Mouse (Mus musculus) heart, adult 2 months (tissue): ENCODE measurements at regions not wholly inside any gene's neighbourhood (a gene's known extent, or its start where the extent isn't known, plus 50 kb on each side); places are given as distances from the start of the nearest gene placed in this dataset.

Experiments
- CTCF ChIP-seq: fragments of 200-600 bp; IDR thresholded peaks from 2 replicates; pipeline ENCODE4 v1.8.1; 2022; ENCODE audit warnings: antibody characterized with exemption, mild to moderate bottlenecking, moderate library complexity
- EP300 ChIP-seq: fragments of 200-500 bp; IDR thresholded peaks from 2 replicates; pipeline ENCODE4 v1.6.1; 2011; ENCODE audit warnings: low read depth, low read length, control low read depth; ENCODE audit not compliant: insufficient read depth
- POLR2A ChIP-seq: fragments of 200-500 bp; IDR thresholded peaks from 2 replicates; pipeline ENCODE4 v1.6.1; 2011; ENCODE audit warnings: mild to moderate bottlenecking, low read depth, low read length, control low read depth; ENCODE audit not compliant: insufficient read depth

DNA sequence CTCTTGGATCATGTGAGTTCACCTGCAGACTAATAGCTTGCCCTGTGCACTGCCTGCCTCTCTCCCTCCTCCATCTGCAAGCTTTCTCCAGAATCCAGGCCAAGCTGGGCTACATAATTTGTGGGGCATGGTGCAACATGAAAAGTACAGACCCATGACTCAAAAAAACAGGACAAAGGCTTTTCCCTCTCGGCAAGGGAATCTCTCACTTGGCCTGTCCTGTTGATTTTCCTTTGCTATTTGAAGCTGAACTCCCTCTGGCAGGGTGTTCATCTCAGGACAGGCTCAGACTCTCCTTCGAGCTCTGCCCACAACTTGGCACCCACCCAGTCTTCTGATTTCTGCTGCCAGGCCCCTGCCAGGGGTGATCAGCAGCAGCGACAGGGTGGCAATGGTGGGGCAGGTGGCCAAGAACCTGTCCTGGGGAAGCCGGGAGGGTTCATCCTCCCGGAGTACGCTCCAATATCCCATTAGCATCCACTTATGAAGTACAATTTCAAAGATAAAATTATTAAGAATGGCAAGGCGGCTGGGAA lies 227.5 kb downstream of the H2al1j start:
- no peak for TF ChIP-seq EP300
- no peak for TF ChIP-seq POLR2A
- no peak for TF ChIP-seq CTCF
